Mouse (Mus musculus): ENCODE measurements around the gene Hamp. TPM values are rescaled to one million over a fixed set of nuclear protein-coding genes. Genes with fewer than 3 reads are reported as not detected.

The Hamp gene
- polyA plus RNA-seq, 1 experiment from 2014 or later: not detected

- H3K9me3 ChIP-seq: no peaks in the 10 kb centered on the region
- H3K4me3 ChIP-seq: no peak overlapping the region
- peaks cover 2% of the 10 kb centered on the region for H3K27me3 ChIP-seq
- 65% methylated on average over 3 of the region's 3 CpGs for WGBS
- no peak overlapping the region for H3K27ac ChIP-seq
- H3K36me3 ChIP-seq: peaks cover 4% of the 10 kb centered on the region; the same call in 1 of the 2 replicates
- no peak for ATAC-seq (ENCODE audit: low FRiP score, low read depth)
- H3K9ac ChIP-seq: no peak overlapping the region
- no peak overlapping the region for H3K4me2 ChIP-seq (replicated peaks)
- H3K4me1 ChIP-seq: peaks cover 4% of the 10 kb centered on the region; the same call in 1 of the 2 replicates
Measured at GRCm38 (mm10) chr7:30966657-30967056, 22.8 kb upstream of the Hamp start.

GRCm38 (mm10) chr7:30965677-30966076 lies 21.8 kb upstream of the Hamp start:
- Histone ChIP-seq H3K27ac (no peak overlapping the region), H3K4me3 (no peak overlapping the region), H3K9me3 (no peaks in the 10 kb centered on the region), H3K36me3 (peaks cover 7% of the 10 kb centered on the region), H3K9ac (no peak overlapping the region), H3K27me3 (no peaks in the 10 kb centered on the region), H3K4me2 (replicated peaks) (no peak overlapping the region), H3K4me1 (peaks cover 4% of the 10 kb centered on the region; the same call in 1 of the 2 replicates)
- 81% methylated on average over 14 of the region's 14 CpGs for WGBS
- no peak for ATAC-seq (ENCODE audit: low FRiP score, low read depth)

- Histone ChIP-seq H3K4me2 (replicated peaks) (no peak overlapping the region), H3K36me3 (peaks cover 9% of the 10 kb centered on the region; the same call in 1 of the 2 replicates), H3K4me1 (peaks cover 4% of the 10 kb centered on the region; the same call in 1 of the 2 replicates), H3K4me3 (no peak overlapping the region), H3K27me3 (no peaks in the 10 kb centered on the region), H3K9me3 (no peaks in the 10 kb centered on the region), H3K27ac (no peak overlapping the region), H3K9ac (no peak overlapping the region)
- 87% methylated on average over 7 of the region's 7 CpGs for WGBS
- ATAC-seq (ENCODE audit: low FRiP score, low read depth): no peak
Measured at GRCm38 (mm10) chr7:30964366-30964765, 20.5 kb upstream of the Hamp start.

GRCm38 (mm10) chr7:30962862-30963261 lies 19.0 kb upstream of the Hamp start:
- H3K9ac ChIP-seq: no peak overlapping the region
- H3K4me3 ChIP-seq: no peak overlapping the region
- no peak overlapping the region for H3K4me2 ChIP-seq (replicated peaks)
- no peak overlapping the region for H3K27ac ChIP-seq
- ATAC-seq (ENCODE audit: low FRiP score, low read depth): no peak
- peaks cover 11% of the 10 kb centered on the region for H3K4me1 ChIP-seq
- H3K36me3 ChIP-seq: peaks cover 21% of the 10 kb centered on the region
- H3K27me3 ChIP-seq: no peaks in the 10 kb centered on the region
- 94% methylated on average over 5 of the region's 5 CpGs for WGBS
- H3K9me3 ChIP-seq: no peaks in the 10 kb centered on the region

- no peak overlapping the region for H3K4me3 ChIP-seq
- H3K36me3 ChIP-seq: peaks cover 26% of the 10 kb centered on the region
- peaks cover 21% of the 10 kb centered on the region for H3K4me1 ChIP-seq
- no peaks in the 10 kb centered on the region for H3K9me3 ChIP-seq
- no peaks in the 10 kb centered on the region for H3K27me3 ChIP-seq
- 90% methylated on average over 6 of the region's 6 CpGs for WGBS
- H3K4me2 ChIP-seq (replicated peaks): no peak overlapping the region
- H3K27ac ChIP-seq: no peak overlapping the region
- H3K9ac ChIP-seq: no peak overlapping the region
- ATAC-seq (ENCODE audit: low FRiP score, low read depth): no peak
Measured at GRCm38 (mm10) chr7:30959786-30960349, 16.0 kb upstream of the Hamp start.

- Histone ChIP-seq H3K27ac (no peak overlapping the region), H3K4me1 (peaks cover 21% of the 10 kb centered on the region), H3K4me3 (peak overlapping the region; percentile 94; the same call in 1 of the 2 replicates), H3K9ac (no peak overlapping the region), H3K4me2 (replicated peaks) (no peak overlapping the region; the same call in 1 of the 2 replicates), H3K9me3 (no peaks in the 10 kb centered on the region), H3K27me3 (no peaks in the 10 kb centered on the region), H3K36me3 (peaks cover 35% of the 10 kb centered on the region)
- WGBS: 96% methylated on average over 9 of the region's 9 CpGs
- ATAC-seq (ENCODE audit: low FRiP score, low read depth): no peak
Measured at GRCm38 (mm10) chr7:30958866-30959487, 15.1 kb upstream of the Hamp start.

GRCm38 (mm10) chr7:30958109-30958865 lies 14.5 kb upstream of the Hamp start:
- no peak for ATAC-seq (ENCODE audit: low FRiP score, low read depth)
- Histone ChIP-seq H3K4me3 (peak overlapping the region; percentile 94), H3K27ac (peak overlapping the region; percentile 99; the same call in 1 of the 2 replicates), H3K4me1 (peaks cover 21% of the 10 kb centered on the region), H3K27me3 (no peaks in the 10 kb centered on the region), H3K4me2 (replicated peaks) (peak overlapping the region; percentile 74), H3K9me3 (no peaks in the 10 kb centered on the region), H3K9ac (peak overlapping the region; percentile 99), H3K36me3 (peaks cover 42% of the 10 kb centered on the region)
- WGBS: 72% methylated on average over 28 of the region's 28 CpGs

GRCm38 (mm10) chr7:30957367-30957783 lies 13.5 kb upstream of the Hamp start:
- peak overlapping the region; percentile 94 for H3K4me3 ChIP-seq
- H3K9ac ChIP-seq: peak overlapping the region; percentile 99
- peaks cover 21% of the 10 kb centered on the region for H3K4me1 ChIP-seq
- H3K4me2 ChIP-seq (replicated peaks): peak overlapping the region; percentile 74
- H3K27ac ChIP-seq: peak overlapping the region; percentile 99
- H3K36me3 ChIP-seq: peaks cover 51% of the 10 kb centered on the region
- under 1% methylated on average over 43 of the region's 43 CpGs for WGBS
- peak; percentile 78 for ATAC-seq (ENCODE audit: low FRiP score, low read depth)
- no peaks in the 10 kb centered on the region for H3K9me3 ChIP-seq
- H3K27me3 ChIP-seq: no peaks in the 10 kb centered on the region

- WGBS: under 1% methylated on average over 47 of the region's 82 CpGs
- Histone ChIP-seq H3K4me2 (replicated peaks) (peak within 1 kb of the TSS; percentile 86), H3K4me1 (peaks cover 21% of the 10 kb centered on the region), H3K4me3 (peak within 1 kb of the TSS; percentile 94), H3K36me3 (peaks cover 56% of the 10 kb centered on the region), H3K9ac (peak within 1 kb of the TSS; percentile 99), H3K9me3 (no peaks in the 10 kb centered on the region), H3K27ac (peak within 1 kb of the TSS; percentile 99), H3K27me3 (no peaks in the 10 kb centered on the region)
- ATAC-seq (ENCODE audit: low FRiP score, low read depth): peak; percentile 33
Measured at GRCm38 (mm10) chr7:30956756-30957366, 13.0 kb upstream of the Hamp start, which contains the start of gene Usf2. Gene Usf2 (minus strand): TSS chr7:30956803.

- peaks cover 21% of the 10 kb centered on the region for H3K4me1 ChIP-seq
- H3K27me3 ChIP-seq: no peaks in the 10 kb centered on the region
- H3K4me2 ChIP-seq (replicated peaks): peak overlapping the region; percentile 86
- H3K27ac ChIP-seq: peak overlapping the region; percentile 99
- WGBS: 1% methylated on average over 27 of the region's 49 CpGs
- H3K36me3 ChIP-seq: peaks cover 61% of the 10 kb centered on the region
- ATAC-seq (ENCODE audit: low FRiP score, low read depth): peak; percentile 9
- peak overlapping the region; percentile 99 for H3K9ac ChIP-seq
- no peaks in the 10 kb centered on the region for H3K9me3 ChIP-seq
- peak overlapping the region; percentile 94 for H3K4me3 ChIP-seq
Measured at GRCm38 (mm10) chr7:30956357-30956751, 12.5 kb upstream of the Hamp start.

GRCm38 (mm10) chr7:30955584-30956356 lies 11.9 kb upstream of the Hamp start:
- Histone ChIP-seq H3K27ac (peak overlapping the region; percentile 99), H3K27me3 (no peaks in the 10 kb centered on the region), H3K36me3 (peaks cover 62% of the 10 kb centered on the region), H3K4me2 (replicated peaks) (peak overlapping the region; percentile 86), H3K4me3 (peak overlapping the region; percentile 94), H3K9ac (peak overlapping the region; percentile 99), H3K9me3 (no peaks in the 10 kb centered on the region), H3K4me1 (peaks cover 21% of the 10 kb centered on the region)
- peak; percentile 74 for ATAC-seq (ENCODE audit: low FRiP score, low read depth)
- under 1% methylated on average over 55 of the region's 64 CpGs for WGBS
